Mouse (Mus musculus) lung, postnatal 4 days (tissue): ENCODE measurements around the gene Lrp2.
A peak's percentile ranks its signal among the peaks of the same experiment; 100 is the strongest.

Experiments
- DNase-seq, 2 experiments: peaks; one replicate each; pipeline ENCODE4 v3.0.0; 2021

The Lrp2 gene

DNA sequence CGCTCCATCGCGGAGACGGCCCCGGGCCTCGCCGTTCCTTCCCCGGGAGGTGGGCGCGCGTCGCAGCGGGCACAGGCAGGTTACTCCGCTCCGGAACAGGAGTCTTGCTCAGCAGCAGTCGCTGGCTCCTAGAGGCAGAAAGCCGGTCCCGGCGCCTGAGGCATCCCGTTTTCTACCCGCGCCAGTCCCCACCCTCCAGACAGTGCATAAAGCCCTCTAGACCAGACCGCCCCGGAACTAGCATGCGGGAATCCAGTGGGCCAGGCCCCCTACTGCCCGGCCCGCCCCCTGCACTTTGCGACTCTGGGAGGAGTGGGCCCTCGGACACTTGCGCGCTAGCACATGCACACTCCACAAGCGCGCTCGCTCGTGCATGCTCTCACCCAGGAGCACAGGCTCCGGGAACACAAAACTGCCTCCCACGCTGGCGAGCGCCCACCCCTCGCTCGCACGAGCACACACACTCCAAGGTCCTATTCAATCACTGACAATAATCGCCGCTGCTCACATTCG lies at the start of gene Lrp2:
Lrp2 (minus strand) TSS at position 180 of the 513 bp plus-strand sequence.
- peak; percentile 59 to 73 for DNase-seq

DNA sequence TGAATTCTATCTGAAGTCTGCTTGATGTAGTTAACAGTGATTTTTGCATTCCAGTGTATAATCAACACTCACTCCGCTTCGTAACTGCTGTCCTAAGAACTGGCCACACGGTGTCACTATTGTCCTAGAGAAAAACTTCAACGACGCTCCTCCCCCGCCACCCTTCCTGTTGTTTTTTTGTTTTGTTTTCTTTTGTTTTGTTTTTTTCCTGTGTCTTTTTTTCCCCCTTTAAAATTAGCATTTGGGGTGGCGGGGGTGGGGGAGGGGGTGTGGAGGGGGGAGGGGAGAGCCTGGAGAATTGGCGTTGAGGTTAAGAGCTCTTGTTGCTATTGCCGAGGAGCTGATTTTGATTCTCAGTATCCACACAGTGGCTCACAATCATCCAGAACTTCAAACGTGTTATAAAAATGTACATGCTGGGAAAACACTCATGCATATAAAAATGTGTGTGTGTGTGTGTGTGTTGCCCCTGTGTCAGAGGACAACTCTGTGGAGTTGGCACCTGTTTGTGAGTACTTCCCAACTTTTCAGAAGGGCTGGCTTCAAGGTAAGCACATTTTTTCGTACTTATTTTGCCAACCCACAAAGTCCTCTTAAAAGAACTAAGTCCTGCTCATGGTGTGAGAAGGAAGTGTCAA lies 49.3 kb upstream of the Lrp2 start:
- peak; percentile 29 to 67 for DNase-seq

DNA sequence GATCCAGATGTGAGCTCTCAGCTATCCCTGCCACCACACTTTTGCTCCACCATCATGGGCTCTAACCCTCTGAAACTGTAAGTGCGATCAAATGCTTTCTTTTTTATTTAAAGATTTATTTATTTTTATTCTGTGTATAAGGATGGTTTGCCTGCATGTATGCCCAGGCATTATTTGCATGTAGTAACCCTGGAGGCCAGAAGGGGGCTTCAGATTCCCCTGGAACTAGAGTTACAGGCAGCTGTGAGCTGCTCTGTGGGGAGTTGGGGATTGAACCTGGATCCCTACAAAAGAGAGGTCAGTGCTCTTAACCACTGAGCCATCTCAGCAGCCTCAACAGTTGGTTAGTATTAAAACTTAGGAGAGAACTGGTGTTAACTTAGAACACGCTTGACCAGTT lies 45.6 kb upstream of the Lrp2 start:
- peak in 1 of 2 experiments; percentile 19 for DNase-seq

DNA sequence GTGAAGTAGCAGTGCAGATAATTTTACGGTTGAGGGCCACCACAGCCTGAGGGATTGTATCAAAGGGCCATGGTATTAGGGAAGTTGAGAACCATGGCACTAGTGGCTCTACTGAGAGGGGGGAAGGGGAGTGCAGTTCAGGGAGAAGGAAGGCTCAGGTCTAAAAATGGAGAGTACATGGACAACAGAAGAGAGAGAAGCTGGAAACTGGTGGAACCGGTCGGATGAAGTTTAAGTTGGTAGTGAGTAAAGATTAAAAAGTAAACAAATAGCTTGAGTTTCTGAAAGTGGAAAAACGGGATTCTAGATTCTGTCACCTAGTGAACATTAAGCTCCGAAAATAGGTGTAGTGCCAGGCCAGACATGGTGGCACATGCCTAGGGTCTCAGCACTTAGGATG lies 44.9 kb upstream of the Lrp2 start:
- peak; percentile 23 to 54 for DNase-seq

DNA sequence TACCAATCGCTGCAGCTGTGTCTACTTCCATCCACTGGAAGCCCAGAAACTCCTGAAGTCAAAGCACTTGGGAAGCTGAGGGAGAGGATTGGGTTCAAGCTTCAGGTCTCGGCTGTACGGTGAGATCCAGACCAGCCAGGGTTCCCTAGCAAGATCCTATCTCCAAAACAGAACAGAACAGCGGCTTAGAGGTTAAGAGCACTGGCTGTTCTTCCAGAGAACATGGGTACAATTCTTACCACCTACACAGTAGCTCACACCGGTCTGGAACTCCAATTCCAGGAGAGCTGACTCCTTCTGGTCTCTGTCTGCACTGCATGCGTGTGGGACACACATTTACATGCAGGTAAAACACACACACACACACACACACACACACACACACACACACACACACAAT lies 44.0 kb upstream of the Lrp2 start:
- DNase-seq: no peak

DNA sequence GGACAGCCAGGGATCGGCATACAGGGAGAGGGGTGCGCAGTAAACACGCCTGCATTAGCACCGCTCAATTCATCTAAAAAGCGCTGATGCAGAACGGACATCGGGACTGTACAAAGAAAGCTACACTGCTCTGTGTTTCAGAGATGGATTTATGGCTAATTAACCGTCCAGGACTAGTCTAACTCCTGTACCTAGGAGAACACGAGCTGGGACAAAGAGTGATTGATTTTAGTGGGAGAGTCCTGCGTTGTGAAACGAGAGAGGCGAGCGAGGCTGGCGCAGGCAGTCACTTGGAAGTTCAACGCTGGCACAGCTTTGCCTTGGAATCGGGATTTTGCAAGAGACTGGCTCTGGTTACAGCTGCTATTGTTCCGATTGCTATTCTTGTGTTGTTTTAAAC lies 43.4 kb upstream of the Lrp2 start:
- DNase-seq: no peak

DNA sequence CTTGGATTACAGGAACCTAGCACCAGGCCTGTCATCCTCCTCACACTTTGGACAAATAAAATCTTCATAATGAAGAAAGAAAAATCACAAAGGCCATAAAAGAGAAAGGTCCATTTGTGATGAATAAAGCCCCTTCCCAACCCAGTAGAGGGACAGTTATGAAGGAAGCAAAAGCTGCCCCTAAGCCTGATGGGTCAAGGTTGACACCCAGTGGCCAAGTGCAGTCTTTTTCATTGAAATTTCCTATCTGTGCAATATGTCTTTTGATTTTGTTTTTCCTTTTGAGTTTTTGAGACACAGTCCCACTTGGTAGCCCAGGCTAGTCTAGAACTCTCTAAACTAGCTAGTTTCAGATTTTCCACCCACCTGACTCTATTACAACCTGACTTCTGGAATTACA lies 33.4 kb upstream of the Lrp2 start:
- DNase-seq: no peak

DNA sequence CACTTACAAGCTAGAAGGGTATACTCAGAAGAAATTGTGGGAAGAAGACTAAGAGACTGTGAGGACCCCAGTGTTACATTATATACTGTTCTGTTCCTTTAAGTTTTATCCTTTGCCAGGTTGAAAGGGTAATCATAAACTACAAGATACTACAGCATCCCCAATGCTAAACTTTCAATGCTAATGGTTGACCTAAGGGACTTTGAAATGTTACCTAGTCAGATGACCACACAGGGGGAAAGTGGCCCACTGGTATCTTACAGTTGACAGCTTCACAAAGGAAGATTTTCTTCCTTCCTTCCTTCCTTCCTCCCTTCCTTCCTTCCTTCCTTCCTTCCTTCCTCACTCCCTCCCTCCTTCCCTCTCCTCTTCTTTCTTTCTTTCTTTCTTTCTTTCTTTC lies 32.5 kb upstream of the Lrp2 start:
- DNase-seq: no peak

DNA sequence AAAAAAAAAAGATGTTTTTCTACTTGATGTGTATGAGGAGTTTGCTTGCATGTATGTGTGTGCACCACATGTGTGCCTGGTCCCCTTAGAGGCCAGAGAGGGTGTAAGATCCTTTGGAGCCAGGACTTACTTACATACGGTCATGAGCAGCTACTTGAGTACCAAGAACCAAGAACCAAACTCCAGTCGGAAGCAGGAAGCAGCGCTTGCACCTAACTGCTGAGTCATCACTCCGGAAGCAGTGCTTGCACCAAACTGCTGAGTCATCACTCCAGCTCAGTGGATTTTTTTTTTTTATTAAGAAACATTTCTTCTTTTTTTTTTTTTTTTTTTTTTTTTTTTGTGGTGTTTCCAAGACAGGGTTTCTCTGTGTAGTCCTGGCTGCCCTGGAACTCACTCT lies 27.4 kb upstream of the Lrp2 start:
- peak in 1 of 2 experiments; percentile 29 for DNase-seq

DNA sequence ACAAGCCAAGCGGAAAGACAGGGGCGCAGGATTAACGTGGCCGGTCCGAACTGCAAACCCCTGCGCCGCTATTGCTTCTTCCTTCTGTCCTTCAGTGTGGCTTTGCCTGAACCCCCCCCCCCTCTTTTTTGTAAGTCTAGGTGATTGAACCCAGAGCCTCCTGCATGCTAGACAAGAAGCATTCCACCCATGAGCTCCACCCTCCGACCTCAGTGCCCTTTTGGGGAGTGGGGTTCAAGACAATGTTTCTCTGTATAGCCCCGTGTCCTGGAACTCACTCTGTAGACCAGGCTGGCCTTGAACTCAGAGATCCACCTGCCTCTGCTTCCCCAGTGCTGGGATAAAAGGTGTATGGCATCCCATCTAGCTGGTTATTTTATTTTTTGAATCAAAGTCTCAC lies 26.9 kb upstream of the Lrp2 start:
- DNase-seq: no peak

DNA sequence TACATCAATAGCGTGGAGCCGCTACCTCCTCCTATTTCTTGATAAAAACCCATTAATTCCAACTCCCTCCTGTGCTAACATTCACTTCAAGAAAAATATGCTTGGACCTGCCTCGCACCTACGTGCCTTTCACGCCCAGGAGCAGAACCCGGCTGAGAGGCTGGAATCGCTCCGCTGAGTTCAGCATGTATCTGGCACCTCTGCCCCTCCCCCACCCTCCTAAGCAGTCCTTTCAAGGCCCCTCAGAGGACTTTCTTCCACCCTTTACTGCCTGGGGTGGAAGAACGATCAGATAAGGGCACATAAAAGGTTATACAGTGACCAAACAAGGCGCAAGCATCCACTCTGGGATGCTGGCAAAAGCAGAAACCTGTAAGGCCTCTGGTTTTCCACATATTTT lies 26.4 kb upstream of the Lrp2 start:
- no peak for DNase-seq

DNA sequence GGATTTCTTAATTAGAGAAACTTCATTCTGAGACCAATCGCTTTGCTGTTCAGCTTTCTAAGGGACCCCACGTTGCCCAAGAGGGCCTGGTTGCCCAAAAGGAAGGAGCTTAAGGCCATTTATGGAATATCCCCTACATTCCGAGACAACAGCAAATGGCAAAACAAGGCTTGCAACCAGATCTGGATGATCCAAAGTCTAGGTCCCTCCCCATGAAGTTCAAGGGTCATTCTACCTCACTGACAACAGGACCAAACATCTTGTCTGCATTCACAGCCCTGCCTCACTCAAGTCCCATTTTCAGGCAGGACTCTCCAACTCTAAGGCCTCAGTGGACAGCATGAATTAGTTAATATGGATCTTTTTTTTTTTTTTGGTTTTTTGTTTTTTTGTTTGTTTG lies 20.8 kb upstream of the Lrp2 start:
- no peak for DNase-seq

DNA sequence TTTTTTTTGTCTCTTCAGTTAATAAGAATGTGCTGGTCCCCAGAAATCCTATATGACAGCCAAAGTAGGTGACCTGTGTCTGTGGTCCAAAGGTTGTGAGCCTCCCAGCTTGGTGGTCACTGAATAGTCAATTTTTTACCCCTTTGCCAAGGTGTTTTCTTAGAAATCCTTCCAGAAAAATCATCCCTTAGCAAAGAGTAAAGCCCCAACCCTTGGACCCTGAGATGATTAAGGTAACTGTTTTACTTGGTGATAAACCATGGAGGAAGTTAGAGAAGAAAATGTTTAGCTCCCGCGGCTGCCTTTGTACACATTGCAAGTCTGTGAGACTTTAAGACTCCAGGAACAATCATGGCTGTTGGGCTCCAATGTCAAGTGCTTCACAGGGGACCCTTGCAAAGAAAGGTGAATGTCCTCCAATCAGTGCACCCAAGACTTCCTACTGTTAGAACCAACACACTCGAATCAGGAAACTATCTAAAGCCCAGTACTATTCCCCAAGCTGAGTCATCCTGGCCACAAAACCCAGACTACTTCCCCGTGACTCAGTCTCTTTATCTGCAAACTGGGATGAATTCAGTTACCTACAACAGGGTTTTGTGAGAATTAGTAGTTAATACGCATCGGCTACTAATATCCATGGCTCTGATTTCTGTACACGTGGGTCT lies 18.0 kb upstream of the Lrp2 start:
- DNase-seq: no peak

DNA sequence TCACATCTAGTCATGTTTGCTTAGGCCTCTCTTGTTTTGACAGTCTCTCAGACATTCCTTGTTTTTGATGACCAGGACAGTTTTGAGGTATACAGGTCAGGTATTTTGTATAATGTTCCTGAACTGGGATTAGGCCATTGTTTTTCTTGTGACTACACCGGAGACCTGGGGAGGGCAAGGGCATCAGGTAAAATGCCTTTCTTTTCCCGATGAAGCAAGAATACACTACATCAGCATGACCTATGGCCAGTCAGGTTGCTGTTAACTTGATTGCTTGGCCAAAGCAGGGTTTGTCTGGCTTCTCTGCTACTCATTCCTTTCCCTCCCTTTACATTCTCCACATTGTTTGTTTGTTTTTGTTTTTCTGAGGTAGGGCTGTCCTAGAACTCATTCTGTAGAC lies 7.3 kb upstream of the Lrp2 start:
- DNase-seq: no peak

DNA sequence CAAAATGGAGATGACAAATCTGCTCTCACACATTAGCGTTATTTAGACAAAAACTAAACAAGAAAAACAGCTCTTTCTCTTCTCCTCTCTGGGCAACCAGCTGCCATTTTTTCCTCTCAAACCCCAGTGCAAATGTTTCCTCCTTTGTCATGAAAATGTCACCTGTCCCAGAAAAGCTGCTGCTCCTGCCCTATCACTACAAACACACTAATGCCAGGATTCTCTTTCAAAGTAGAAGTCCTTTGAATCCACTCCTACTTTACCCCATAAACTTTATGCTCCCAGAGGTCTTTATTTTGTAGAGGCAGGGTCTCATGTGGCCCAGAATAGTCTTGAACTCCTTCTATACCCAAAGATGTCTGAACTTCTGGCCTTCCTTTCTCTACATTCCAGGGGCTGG lies 6.7 kb upstream of the Lrp2 start:
- no peak for DNase-seq

DNA sequence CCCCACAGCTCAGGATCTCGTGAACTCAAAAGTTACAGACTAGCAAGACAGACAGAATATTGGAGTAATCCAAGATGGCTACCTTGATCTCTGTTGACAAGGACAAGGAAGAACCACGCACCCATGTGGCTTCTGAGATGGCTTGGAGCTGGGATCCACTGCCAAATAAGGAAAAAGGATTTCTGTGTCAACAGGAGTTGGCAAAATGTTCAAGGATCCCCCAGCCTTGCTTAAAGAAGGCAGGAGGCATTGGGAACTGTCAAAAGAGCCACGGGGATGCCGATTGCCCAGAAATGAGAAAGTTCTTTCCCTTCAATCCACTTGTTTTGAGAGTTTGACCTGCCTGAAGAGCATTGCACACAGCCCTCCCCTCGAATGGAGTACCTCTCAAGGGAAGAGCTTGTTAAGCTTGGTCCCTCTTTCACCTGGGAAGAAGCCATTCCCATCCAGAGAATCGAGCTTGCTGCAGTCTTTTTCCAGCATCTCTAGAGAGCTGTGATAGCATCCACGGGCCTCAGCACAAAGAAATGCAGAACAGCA lies 6.2 kb upstream of the Lrp2 start:
- peak; percentile 29 to 47 for DNase-seq

DNA sequence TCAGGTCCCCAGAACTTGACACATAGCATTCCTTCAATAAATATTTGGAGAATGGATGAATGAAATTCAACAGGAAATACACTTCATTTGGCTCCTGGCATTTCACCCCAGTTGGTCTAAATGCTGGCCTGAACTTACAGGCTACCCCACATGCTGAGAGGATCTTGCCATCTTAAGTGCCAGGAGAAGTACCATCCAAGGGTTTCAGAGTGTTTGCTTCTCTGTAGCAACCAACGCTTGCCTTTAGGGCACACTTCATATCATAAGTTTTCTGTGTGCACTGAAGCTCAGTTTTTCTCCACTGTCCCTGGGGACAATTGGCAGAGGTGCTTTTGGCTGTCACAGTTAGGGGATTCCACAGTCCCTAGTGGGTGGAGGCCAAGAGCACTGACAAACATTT lies 4.7 kb upstream of the Lrp2 start:
- DNase-seq: peak in 1 of 2 experiments; percentile 34

DNA sequence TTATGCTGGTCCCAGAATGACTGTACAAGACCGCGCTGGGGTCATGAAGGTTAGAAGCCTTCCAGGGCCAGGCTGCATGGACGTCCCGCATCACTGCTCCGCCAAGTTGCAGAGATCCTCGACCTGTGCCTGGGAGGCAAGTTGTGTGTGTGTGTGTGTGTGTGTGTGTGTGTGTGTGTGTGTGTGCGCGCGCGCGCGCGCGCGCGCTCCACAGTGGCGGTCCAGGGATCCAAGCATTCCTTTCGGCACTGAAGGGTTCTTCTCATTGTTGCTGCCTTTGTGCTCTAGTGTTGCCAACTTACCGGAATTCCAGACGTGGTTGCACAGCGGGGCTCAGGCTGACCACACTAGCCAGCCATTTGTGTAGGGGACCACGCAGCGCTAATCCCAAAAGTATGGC lies 2.0 kb upstream of the Lrp2 start:
- peak; percentile 6 to 34 for DNase-seq

DNA sequence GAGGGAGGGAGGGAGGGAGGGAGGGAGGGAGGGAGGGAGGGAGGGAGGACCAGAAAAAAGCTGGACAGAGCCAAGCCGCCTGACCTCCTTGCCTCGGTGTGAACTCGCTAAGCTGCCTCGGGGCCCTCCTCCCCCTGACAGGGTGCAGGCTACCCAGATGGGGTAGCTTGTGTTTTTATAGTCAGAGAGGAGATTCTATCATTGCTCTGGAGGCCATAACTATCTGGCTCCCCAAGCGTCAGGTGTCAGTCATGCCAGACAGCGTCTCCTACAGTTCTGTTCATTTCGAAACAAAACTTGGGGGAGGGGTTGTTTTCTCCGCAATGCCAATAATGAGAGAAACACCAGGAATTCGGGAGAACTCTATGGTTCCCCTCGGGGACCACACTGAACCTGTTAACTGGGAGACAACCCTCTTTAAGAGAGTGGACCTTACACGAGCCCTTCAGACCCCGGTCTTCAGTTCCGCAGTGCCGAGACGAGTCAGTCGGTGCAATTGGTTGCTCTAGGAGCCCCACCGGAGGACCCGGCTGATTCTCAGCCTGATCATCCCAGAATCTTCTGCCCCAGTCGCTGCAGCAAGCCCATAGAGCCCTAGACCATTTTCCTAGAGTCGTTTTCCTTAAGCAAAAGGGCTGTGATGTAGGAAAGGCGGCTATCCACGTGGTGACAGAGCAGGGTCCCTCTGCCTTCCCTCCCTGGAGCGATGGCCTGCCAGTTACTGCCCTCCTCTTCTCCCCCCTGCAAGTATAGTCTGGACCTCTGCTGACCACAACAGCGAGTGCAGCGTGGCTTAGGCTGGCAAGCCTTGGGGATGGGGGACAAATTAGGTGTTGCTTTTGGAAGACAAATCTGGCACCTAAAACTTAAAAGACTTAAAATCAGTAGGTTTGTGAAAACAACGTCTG lies 1.2 kb upstream of the Lrp2 start:
- no peak for DNase-seq

DNA sequence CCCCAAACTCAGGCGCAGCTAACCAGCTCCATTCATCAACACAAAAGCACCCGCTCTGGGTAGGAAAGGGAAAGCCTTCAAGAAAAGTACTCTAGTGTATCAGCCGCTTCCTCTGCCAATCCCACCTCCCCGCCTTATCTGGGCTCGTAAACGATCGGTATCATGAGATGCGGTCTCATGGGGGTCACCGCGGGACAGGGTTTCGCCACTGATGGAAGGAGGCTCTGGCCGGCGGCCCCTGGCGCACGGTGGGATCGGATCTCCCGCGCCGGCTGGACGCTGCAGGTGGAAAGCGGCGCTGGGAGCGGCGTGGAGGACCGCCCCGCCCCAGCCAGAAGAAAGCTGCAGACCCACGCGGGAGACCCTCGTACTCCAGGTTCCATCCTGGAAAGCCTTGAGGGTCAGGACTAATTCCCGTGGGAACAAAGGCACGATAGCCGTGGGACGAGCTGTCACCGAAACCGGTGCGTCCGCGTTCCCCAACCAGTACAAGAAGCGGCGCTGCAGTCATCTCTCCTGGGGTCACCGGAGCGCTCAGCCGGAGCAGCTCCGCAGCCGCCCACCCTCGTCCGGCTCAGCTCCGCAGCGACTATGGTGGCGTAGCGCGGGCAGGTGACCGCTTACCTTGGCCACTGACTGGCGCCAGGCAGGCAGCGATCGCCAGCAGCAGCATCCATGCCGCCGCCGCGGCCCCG lies 527 bp downstream of the Lrp2 start:
- peak; percentile 20 to 33 for DNase-seq

DNA sequence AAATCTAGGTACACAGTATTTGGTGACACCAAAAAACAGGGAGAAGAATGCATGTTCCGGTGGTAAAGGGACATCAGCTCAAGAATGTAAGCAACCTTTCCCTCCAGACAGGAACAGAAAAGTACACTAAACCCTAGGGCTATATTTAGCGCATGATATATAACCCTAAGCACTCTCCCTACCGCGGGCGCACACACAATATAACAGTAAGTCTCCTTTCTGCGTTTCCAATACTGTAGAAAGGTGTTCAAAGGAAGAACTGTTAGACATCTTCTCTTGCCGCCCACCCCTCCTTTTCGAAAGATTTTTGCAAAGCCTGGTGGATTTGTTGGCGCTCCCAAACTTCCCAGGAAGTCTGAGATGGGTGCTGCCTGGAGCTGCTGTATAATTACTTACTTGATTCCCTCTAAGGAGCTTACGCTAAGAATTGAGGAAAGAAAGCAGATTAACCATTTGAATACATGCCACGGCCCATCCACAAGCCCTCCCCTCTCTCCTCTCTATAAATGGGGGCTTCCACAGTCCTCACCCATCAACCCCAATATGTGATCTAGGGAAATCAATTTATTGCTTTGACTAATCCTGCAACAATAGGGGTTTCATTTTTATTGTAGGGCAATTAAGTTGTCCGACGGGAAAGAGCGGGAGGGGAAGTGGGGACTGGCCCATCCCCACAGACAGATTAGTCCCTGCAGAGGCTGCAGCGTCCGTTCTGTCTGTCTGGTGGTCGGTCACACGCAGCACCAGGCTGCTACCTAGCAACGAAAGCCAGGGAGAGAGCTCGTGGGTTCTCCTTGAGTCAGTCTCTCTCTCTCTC lies 1.5 kb downstream of the Lrp2 start:
- no peak for DNase-seq

DNA sequence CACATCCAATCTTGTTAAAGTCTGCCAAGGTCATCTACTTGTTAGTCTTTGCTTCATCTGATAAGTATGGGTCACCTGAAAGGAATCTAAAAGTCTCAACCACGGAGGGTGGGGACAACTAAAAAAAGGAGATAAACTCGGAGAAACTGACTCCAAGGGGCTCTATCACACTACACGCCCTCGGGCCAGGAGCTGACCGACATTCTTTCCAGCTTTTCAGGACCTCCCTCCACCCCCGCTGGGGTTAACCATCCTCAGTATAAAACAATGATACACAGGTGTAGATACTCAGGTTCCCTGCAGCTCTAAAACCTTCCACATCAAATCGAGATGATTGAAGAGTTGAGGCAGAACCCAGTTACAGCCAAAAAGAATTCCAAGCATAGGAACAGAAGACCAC lies 3.0 kb downstream of the Lrp2 start:
- DNase-seq: no peak
